Mouse (Mus musculus): ENCODE measurements around the gene Apbb2. TPM values are rescaled to one million over a fixed set of nuclear protein-coding genes. Genes with fewer than 3 reads are reported as not detected.
A peak's percentile ranks its signal among the peaks of the same experiment; 100 is the strongest.

The Apbb2 gene
- polyA plus RNA-seq, 1 experiment from 2014 or later, result 27.8 TPM

DNA sequence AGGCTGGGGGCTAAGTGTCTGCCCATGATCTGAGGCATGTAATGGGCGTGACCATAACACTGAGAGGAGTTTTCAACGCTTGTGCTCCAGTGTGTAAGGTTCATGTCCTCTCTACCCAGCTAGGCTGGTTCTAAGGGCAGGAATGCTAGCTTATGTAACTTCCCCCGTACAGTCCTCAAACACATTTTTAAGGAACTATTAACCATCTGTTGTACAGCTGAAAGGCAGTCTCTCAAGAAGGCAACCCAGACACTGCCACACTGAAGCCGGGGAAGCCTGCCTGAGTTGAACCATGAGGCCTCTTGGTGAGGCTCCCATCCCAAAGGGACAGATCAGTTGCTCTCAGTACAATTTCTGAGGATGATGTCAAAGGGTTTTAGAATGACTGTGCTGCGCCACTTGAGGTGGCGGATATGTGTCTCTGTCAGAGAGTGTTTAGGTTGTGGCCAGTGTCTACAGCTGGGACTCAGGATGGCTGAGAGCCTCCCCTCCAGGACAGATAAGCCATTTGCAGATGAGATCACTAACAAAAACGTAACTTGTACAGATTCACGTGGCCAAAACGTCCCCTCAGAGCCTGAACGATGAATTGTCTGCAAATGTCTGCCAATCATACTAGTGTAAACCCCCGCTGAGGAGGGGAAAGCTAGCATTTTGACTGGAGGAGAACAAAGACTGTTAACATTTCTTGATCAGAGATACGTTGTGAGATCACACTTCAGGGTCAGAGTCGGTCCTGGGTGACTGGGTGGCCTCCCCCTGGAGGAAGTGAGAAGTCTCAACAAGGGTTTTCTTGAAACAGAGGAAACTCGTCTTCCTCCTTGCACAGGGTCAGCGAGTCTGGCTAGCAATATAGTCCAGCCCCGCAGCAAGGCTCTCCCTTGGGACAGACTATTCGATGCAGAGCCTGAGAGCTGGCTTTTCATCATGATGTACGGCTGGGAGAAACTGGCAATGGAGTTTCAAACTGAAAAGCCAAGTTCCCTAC is 255.0 kb downstream of the Apbb2 start:
- no peak overlapping the region for H3K4me3 ChIP-seq (ENCODE audit: low read depth, low read length)
- H3K36me3 ChIP-seq (replicated peaks; ENCODE audit: control insufficient read depth, insufficient read depth, low read depth, low read length), result no peaks in the 10 kb centered on the region
- no peak overlapping the region; the same call in 1 of the 2 replicates for H3K9ac ChIP-seq (replicated peaks; ENCODE audit: low read length)
- WGBS, result 59% methylated on average over 18 of the region's 18 CpGs
- peak; percentile 35; the same call in 1 of the 2 replicates for ATAC-seq (replicated peaks; ENCODE audit: insufficient number of reproducible peaks, low FRiP score, low TSS enrichment, low read depth)
- H3K27ac ChIP-seq (replicated peaks; ENCODE audit: low read depth, low read length), result no peak overlapping the region; the same call in 1 of the 2 replicates
- H3K27me3 ChIP-seq (ENCODE audit: control insufficient read depth, insufficient read depth, low read length), result no peaks in the 10 kb centered on the region
- DNase-seq (ENCODE audit: low spot score), result no peak
- no peak overlapping the region for H3K4me2 ChIP-seq (ENCODE audit: low read depth, low read length)
- peaks cover 2% of the 10 kb centered on the region for H3K4me1 ChIP-seq (ENCODE audit: control insufficient read depth, insufficient read depth, low read length)
- no peaks in the 10 kb centered on the region for H3K9me3 ChIP-seq (replicated peaks; ENCODE audit: control insufficient read depth, low read length)

GRCm38 (mm10) chr5:66360739-66361138 is 257.8 kb downstream of the Apbb2 start:
- DNase-seq (ENCODE audit: low spot score), result no peak
- H3K4me1 ChIP-seq (ENCODE audit: control insufficient read depth, insufficient read depth, low read length), result peaks cover 2% of the 10 kb centered on the region; the same call in 1 of the 2 replicates
- no peaks in the 10 kb centered on the region for H3K27me3 ChIP-seq (ENCODE audit: control insufficient read depth, insufficient read depth, low read length)
- no peak overlapping the region for H3K9ac ChIP-seq (replicated peaks; ENCODE audit: low read length)
- H3K9me3 ChIP-seq (replicated peaks; ENCODE audit: control insufficient read depth, low read length), result no peaks in the 10 kb centered on the region
- H3K4me3 ChIP-seq (ENCODE audit: low read depth, low read length), result no peak overlapping the region
- no peak overlapping the region for H3K4me2 ChIP-seq (ENCODE audit: low read depth, low read length)
- H3K27ac ChIP-seq (replicated peaks; ENCODE audit: low read depth, low read length), result no peak overlapping the region
- 82% methylated on average over 9 of the region's 9 CpGs for WGBS
- H3K36me3 ChIP-seq (replicated peaks; ENCODE audit: control insufficient read depth, insufficient read depth, low read depth, low read length), result no peaks in the 10 kb centered on the region
- ATAC-seq (replicated peaks; ENCODE audit: insufficient number of reproducible peaks, low FRiP score, low TSS enrichment, low read depth), result no peak

GRCm38 (mm10) chr5:66359742-66360423 is 258.7 kb downstream of the Apbb2 start:
- H3K27ac ChIP-seq (replicated peaks; ENCODE audit: low read depth, low read length), result no peak overlapping the region
- no peaks in the 10 kb centered on the region for H3K9me3 ChIP-seq (replicated peaks; ENCODE audit: control insufficient read depth, low read length)
- DNase-seq (ENCODE audit: low spot score) (no peak), ATAC-seq (replicated peaks; ENCODE audit: insufficient number of reproducible peaks, low FRiP score, low TSS enrichment, low read depth) (no peak)
- 70% methylated on average over 15 of the region's 15 CpGs for WGBS
- H3K9ac ChIP-seq (replicated peaks; ENCODE audit: low read length), result no peak overlapping the region
- H3K27me3 ChIP-seq (ENCODE audit: control insufficient read depth, insufficient read depth, low read length), result no peaks in the 10 kb centered on the region
- H3K36me3 ChIP-seq (replicated peaks; ENCODE audit: control insufficient read depth, insufficient read depth, low read depth, low read length), result no peaks in the 10 kb centered on the region
- peaks cover 2% of the 10 kb centered on the region; the same call in 1 of the 2 replicates for H3K4me1 ChIP-seq (ENCODE audit: control insufficient read depth, insufficient read depth, low read length)
- H3K4me2 ChIP-seq (ENCODE audit: low read depth, low read length), result no peak overlapping the region
- H3K4me3 ChIP-seq (ENCODE audit: low read depth, low read length), result no peak overlapping the region

DNA sequence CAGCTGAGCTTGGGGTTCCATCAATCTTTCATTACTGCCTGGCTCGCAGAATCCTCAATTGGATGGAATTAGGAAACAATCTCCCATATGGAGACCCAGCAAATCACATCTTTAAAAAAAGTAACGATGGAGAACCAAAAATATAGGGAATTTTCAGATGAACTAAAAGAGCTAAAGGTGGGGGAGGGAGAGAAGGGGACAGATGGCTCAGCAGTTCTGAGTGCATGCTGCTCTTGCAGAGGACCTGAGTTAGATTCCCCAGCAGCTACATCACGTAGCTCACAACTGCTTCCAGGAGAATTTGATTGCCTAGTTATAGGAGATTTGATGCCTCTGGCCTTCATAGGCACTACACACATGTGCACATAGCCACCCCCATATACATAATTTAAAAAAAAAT is 263.4 kb downstream of the Apbb2 start:
- H3K4me1 ChIP-seq (ENCODE audit: control insufficient read depth, insufficient read depth, low read length), result no peaks in the 10 kb centered on the region
- no peak overlapping the region for H3K9ac ChIP-seq (replicated peaks; ENCODE audit: low read length)
- no peak for ATAC-seq (replicated peaks; ENCODE audit: insufficient number of reproducible peaks, low FRiP score, low TSS enrichment, low read depth)
- H3K36me3 ChIP-seq (replicated peaks; ENCODE audit: control insufficient read depth, insufficient read depth, low read depth, low read length), result no peaks in the 10 kb centered on the region
- no peaks in the 10 kb centered on the region for H3K27me3 ChIP-seq (ENCODE audit: control insufficient read depth, insufficient read depth, low read length)
- no peak overlapping the region for H3K27ac ChIP-seq (replicated peaks; ENCODE audit: low read depth, low read length)
- H3K9me3 ChIP-seq (replicated peaks; ENCODE audit: control insufficient read depth, low read length), result no peaks in the 10 kb centered on the region
- no peak overlapping the region for H3K4me2 ChIP-seq (ENCODE audit: low read depth, low read length)
- no peak overlapping the region for H3K4me3 ChIP-seq (ENCODE audit: low read depth, low read length)
- DNase-seq (ENCODE audit: low spot score), result no peak
- WGBS, result 85% methylated on average over 3 of the region's 3 CpGs

- Histone ChIP-seq H3K9ac (replicated peaks; ENCODE audit: low read length) (no peak overlapping the region), H3K27me3 (ENCODE audit: control insufficient read depth, insufficient read depth, low read length) (no peaks in the 10 kb centered on the region), H3K4me2 (ENCODE audit: low read depth, low read length) (no peak overlapping the region), H3K4me1 (ENCODE audit: control insufficient read depth, insufficient read depth, low read length) (no peaks in the 10 kb centered on the region), H3K27ac (replicated peaks; ENCODE audit: low read depth, low read length) (no peak overlapping the region), H3K4me3 (ENCODE audit: low read depth, low read length) (no peak overlapping the region), H3K9me3 (replicated peaks; ENCODE audit: control insufficient read depth, low read length) (no peaks in the 10 kb centered on the region), H3K36me3 (replicated peaks; ENCODE audit: control insufficient read depth, insufficient read depth, low read depth, low read length) (no peaks in the 10 kb centered on the region)
- ATAC-seq (replicated peaks; ENCODE audit: insufficient number of reproducible peaks, low FRiP score, low TSS enrichment, low read depth) (no peak), DNase-seq (ENCODE audit: low spot score) (no peak)
- WGBS, result 80% methylated on average over 3 of the region's 3 CpGs
Measured at GRCm38 (mm10) chr5:66353876-66354275, 264.7 kb downstream of the Apbb2 start.

GRCm38 (mm10) chr5:66351836-66352390 is 266.7 kb downstream of the Apbb2 start:
- Histone ChIP-seq H3K27me3 (ENCODE audit: control insufficient read depth, insufficient read depth, low read length) (no peaks in the 10 kb centered on the region), H3K36me3 (replicated peaks; ENCODE audit: control insufficient read depth, insufficient read depth, low read depth, low read length) (no peaks in the 10 kb centered on the region), H3K27ac (replicated peaks; ENCODE audit: low read depth, low read length) (no peak overlapping the region), H3K4me3 (ENCODE audit: low read depth, low read length) (no peak overlapping the region), H3K4me1 (ENCODE audit: control insufficient read depth, insufficient read depth, low read length) (no peaks in the 10 kb centered on the region), H3K4me2 (ENCODE audit: low read depth, low read length) (no peak overlapping the region), H3K9ac (replicated peaks; ENCODE audit: low read length) (no peak overlapping the region), H3K9me3 (replicated peaks; ENCODE audit: control insufficient read depth, low read length) (no peaks in the 10 kb centered on the region)
- DNase-seq (ENCODE audit: low spot score) (no peak), ATAC-seq (replicated peaks; ENCODE audit: insufficient number of reproducible peaks, low FRiP score, low TSS enrichment, low read depth) (no peak)
- 85% methylated on average over 7 of the region's 7 CpGs for WGBS

GRCm38 (mm10) chr5:66351064-66351463 is 267.5 kb downstream of the Apbb2 start:
- DNase-seq (ENCODE audit: low spot score) (no peak), ATAC-seq (replicated peaks; ENCODE audit: insufficient number of reproducible peaks, low FRiP score, low TSS enrichment, low read depth) (no peak)
- WGBS, result 81% methylated on average over 12 of the region's 12 CpGs
- Histone ChIP-seq H3K9me3 (replicated peaks; ENCODE audit: control insufficient read depth, low read length) (no peaks in the 10 kb centered on the region), H3K36me3 (replicated peaks; ENCODE audit: control insufficient read depth, insufficient read depth, low read depth, low read length) (no peaks in the 10 kb centered on the region), H3K4me1 (ENCODE audit: control insufficient read depth, insufficient read depth, low read length) (no peaks in the 10 kb centered on the region), H3K9ac (replicated peaks; ENCODE audit: low read length) (no peak overlapping the region), H3K4me2 (ENCODE audit: low read depth, low read length) (no peak overlapping the region), H3K27me3 (ENCODE audit: control insufficient read depth, insufficient read depth, low read length) (no peaks in the 10 kb centered on the region), H3K4me3 (ENCODE audit: low read depth, low read length) (no peak overlapping the region), H3K27ac (replicated peaks; ENCODE audit: low read depth, low read length) (no peak overlapping the region)
